Mouse (Mus musculus) spleen, postnatal 4 days (tissue): Measurements from ENCODE around the gene Adgrl3.
"Not testable (repeated sequence)": the region's sequence is repeated elsewhere in the genome, so short reads cannot be mapped to it uniquely, and the experiment has no call there.

Source experiments
- DNase-seq, 2 experiments: peaks; one replicate each; pipeline ENCODE4 v3.0.0; 2022; ENCODE audit warnings: low spot score in 2 of 2

Adgrl3 gene

DNA sequence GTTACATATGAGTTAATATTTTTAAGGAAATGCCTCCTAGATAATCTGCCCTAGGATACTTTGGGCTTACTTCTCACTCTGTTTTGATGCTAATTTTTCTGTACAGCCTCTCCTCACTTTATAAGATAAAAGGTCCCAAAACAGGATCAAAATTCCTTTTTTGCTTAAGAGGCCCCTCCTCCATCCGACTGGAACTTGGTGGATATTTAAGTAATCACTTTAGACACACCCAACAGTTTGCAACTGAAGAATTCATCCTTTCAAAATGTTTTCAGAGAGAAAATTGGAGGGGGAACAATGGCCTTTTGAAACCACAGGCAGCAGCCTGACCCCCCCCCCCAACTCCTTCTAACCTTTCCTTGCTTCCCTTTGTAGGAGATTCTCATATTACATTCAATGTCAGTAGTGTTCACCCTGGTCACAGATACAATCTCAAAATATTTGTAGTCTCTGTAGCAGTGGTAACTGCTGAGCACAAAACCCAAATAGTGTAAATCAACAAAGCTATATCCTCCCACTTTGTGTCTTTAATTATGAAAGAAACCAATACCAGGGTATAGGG lies 385.7 kb downstream of the Adgrl3 start:
- DNase-seq, result no peak

DNA sequence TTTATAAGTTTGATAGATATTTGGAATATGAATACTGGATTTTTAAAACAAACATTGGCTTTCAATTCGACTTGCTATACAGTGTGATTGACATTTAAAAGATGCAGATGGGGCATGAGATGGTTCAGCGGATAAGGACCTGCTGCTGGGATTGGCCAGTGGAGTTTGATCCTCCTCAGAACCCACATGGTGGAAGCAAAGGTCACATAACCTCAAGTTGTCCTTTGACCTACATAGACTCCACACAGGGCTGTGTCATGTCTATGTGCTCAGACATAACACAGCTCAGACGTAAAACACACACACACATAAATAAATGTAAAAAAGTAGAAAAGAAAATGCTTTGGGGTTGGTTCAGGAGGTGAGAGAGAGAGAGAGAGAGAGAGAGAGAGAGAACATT lies 397.4 kb downstream of the Adgrl3 start:
- no peak for DNase-seq

DNA sequence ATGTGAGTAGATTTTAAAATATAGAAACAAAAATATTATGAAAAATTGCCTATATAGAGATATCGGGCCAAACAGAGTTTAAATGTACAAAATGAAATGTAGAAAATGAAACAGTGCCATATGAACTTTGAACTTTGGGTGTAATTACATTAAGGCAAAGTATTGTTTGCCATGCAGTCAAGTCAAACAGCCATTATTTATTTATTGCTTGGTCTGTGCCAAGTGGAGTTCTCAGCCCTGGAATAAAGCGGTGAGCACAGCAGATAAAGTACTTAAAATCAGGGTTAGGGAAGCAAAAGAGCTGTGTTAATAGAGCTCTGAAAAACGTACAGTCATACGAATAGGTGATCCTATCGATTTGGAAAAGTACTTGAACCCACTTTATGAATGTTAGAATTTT lies 407.5 kb downstream of the Adgrl3 start:
- no peak for DNase-seq

DNA sequence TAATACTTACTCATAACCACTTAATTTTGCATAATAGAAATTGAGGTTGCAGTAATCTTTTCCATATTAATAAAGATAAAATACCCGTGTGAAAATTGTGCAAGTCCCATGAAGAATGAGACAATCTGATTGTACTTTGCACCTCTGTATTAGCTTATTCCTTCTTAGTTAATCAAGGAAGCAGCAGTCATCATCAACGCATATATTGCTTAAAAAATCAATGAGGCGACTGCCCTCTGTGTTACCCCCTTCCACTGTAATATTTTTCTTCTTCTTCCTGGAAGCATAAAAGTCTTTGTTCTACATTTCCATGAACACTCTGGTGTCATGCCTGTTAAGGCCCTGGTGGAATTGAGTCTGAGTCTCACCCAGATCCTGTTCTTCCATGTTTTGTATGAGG lies 416.4 kb downstream of the Adgrl3 start:
- DNase-seq, result no peak

DNA sequence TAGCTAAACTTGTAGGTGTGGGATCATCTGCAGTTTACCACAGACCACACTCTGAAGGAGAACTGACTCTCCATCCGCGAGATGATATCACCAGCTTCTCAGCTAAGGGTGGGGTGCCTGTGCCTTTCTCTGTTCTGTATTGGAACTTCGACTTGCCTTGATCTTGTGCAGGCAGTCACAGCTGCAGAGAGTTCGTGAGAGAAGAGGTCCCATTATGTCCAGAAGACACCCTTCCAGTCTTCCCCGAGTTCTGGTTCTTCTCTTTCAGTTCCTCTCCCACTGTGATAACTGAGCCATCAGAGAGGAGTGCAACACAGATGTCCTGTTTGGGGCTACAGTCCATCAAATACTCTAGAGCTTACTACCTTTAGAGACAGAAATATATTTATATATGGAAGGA lies 422.2 kb downstream of the Adgrl3 start:
- no peak for DNase-seq

DNA sequence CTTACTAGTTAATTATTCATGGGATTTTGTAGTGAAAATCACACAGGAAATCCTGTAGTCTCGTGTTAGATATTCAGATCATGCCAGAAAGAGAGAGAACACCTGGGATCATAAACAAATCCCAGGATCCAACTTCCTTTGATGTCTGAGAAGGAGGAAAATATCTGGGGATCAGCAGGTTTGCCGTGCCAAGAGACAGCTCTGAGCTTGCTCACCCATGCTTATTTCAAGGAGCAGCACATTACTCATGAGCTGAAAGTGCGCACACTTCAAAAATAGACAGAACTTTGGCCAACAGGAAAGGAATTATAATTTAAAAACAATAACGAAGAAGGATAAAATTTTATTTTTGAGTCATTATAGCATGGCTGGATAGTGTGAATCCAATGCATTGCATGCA lies 446.0 kb downstream of the Adgrl3 start:
- no peak for DNase-seq

DNA sequence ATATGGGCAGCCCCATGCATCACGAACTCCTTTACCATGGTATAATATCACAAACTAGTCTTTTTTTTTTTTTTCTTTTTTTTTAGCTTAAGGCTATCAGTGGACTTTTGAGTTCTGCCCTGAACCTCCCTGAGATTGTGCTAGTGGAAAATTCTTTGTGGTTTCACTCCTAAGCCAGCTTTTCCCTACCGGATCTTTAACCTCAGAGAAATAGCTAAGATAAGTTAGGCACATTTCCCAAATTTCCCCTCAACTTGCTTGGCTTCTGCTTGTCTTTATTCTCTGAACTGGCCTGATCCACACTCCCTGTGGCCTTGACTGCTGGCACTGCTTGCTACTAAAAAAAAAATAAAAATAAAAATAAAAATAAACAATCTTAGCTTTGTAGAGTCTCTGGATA lies 454.7 kb downstream of the Adgrl3 start:
- no peak for DNase-seq

DNA sequence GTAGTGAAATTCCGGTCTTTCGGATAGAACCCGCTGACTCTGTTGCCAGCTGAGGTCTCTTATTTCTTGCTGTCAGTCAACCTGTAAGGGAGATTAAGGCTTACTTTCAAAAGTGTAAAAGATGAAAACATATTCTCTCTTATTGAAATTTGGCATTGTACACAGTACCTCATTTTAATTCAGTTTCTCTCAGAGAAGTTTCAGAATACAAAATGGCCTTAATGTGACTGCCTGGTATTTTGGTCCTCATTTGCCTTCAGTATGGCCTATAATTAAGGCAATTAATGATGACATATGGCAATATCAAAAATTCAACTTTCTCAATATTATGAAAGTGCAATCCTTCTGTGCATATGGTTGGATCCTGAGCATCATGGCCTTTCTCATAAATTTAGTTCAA lies 455.5 kb downstream of the Adgrl3 start:
- DNase-seq, result no peak

DNA sequence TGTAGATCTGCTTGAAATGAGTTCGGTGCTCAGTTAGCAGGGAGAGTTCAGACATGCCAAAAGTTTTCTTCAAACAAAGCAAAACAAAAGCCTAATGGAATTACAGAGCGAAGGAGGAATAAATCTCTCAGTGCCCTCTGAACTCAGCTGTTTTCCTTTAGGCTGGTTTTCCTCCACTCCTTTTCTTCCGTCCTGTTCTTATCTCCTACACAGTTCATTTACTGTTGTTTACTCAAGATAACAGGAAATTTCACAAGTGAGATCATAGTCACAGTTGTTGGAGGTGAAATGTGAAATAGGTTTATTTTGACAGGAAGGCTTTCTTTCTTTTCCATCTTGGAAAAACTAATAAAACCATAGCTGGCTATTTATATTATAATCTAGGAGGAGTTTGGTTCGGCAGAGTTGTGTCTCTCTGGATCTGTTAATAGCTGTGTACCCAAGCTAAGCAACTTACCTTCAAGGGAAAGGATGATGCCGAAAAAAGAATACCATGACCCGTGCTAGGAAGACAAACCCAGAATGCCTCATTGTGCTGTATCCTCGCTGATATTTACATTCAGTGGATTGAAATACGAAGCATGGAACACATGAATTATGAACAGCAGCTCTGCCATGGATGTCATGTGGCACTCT lies 456.2 kb downstream of the Adgrl3 start:
- DNase-seq, result no peak

DNA sequence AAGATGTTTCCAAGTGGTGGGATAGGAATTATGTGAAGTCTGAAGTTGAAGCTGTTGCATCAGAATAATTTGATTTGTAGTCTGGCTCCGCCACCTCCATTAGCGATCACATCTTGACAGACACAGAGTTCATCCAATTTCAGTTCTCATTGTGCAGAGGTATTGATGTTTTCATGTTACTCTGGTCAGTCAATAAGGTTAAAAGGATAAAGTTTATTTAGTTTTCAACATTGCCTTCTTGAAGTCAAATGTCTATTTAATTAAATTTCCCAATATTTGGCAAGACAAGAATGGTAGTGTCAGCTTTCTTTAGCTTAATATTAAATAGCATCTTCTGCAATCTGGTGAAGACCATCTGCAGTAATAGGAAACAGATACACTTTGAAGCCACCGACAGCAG lies 461.0 kb downstream of the Adgrl3 start:
- no peak for DNase-seq

DNA sequence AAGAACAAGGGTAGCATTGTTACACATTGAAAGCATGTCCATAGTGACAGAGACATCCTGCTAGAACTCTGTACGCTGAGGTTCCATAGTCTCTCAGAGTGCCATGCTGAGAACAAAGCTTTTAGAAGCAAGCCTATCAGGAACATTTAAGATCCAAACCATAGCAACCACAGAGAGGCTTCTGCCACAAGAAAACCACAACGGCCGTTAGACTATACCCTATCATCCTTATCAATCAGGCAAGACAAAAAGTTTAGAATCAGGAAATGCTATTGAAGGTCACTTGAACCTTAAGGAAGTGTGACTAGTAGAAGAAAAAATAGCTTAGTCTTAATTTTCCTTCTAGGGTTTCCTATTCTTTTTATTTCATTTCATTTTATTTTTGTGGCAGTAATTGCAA lies 464.0 kb downstream of the Adgrl3 start:
- DNase-seq, result no peak

DNA sequence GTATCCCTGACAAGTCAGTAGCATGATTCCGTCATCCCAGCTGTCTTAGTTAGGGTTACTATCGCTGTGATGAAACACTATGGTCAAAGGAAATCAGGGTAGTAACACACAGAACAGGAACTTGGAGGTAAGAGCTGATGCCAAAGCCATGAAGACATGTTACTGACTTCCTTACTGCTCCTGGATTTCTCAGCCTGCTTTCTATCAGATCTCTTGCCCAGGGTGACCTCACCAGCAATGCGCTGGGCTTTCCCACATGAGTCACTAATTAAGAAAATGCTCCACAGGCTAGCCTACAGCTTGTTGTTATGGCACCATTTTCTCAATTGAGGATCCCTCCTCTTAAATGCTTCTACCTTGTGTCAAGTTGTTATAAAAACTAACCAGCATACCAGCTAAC lies 481.1 kb downstream of the Adgrl3 start:
- no peak for DNase-seq

DNA sequence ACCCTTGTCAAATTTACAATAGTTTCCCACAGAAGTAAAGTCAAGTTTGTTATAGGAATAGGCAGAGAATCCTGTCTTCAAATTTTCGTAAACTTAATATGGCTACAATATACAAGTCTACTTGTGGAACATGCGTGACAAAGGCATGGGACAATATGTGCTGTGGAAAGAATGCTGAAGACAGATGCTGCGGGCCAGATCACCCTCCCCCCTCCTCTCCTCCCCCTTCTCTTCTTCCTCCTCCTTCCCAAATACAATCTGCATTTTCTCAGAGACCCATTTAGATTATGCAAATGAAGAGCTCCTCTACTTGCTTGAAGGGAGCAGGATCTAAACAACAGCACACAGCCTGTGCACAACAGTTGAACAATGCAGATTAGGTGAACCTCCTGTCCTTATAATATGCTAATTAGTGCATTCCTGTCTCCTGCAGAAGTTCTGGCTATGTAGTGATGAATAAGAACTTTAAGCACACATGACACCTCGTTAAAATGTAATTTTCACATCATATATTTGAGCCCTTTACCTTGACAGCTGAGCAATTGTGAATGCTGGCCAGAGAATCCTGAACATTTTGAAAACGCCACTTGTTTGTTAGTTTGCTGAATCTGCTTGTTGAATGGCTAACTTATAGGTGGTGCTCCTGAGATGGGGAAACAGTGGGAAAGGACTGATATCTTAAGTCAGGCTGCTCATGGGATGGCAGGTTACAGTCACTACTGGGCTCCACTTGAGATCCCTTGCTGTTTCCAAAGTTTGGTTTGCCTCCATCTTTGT lies 499.0 kb downstream of the Adgrl3 start:
- DNase-seq, result no peak

DNA sequence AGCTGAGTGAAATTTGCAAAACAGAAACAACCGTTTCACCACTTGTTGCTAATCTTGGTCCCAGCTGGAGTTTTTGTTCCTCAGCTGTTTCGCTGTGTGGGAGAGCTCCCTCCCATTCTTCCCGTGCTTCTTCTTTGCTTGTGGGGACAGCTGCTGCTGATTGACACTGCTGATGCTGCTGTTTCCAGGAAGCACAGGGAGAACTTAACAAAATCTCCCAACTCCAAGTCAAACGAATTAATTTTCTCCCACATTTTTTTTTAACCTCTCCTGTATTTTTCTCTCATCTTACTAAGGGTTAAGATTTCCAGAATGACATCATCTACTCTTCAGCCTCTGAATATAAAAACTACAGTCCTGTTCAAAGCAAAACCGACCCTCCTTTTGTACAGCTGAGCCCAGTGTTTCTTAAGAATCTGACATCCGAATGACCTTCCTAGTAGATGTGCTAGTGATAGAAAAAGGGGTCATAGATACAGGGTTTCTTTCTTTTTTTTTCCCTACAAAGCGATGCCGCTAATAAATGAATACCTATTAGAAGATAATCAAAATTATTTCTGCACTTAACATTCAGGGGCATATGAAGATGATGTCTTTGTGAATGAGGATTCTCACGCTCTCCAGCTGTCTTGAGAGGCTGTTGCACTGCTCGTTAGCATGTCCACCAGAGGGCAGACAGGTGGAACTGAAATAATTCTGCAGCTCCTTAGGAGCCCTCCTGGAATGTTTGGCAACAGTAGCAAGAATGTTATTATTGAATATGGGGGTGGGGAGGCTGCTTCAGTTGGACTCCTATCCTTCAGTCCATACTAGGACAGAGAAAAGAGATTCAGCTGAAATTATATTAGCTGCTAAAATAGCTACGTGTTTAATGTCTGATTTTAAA lies 499.8 kb downstream of the Adgrl3 start:
- no peak for DNase-seq

DNA sequence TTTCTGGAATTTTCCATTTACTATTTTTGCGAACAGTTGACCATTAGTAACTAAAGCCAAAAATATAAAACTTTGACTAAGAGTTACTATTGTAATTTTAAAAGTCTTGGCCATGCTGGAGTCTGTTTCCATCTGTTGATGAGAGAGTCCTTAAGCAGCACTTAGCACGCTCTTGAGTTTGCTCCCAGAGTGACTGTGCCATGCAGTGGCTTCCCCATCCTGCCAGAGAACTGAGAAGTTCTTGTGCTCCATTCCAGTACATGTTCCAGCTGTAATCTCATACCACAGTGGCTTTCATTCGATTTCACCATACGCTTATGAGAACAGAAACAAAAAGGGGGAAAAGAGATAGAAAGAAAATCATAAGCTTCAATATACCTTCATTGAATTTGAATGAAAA lies 502.8 kb downstream of the Adgrl3 start:
- DNase-seq, result no peak

DNA sequence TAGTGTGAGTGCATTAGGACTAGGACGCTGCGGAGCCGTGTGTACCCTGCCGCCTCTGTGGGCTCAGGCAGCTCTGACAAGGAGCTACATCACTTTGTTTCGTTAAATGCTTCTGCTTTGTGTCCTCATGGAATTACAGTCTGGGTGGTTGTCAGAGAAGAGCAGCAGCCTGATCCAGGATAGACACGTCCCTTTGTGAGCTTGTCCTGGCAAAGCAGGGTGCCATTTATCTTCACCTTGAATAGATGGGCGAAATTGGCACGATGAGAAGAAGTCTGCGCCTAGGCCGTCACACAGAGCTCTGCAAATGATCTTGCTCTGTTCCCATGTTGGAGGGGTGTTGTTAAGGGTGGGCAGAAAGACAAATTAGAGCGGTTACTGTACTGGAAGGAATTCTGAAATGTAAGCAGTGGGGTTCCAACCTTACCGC lies 504.6 kb downstream of the Adgrl3 start:
- no peak for DNase-seq

DNA sequence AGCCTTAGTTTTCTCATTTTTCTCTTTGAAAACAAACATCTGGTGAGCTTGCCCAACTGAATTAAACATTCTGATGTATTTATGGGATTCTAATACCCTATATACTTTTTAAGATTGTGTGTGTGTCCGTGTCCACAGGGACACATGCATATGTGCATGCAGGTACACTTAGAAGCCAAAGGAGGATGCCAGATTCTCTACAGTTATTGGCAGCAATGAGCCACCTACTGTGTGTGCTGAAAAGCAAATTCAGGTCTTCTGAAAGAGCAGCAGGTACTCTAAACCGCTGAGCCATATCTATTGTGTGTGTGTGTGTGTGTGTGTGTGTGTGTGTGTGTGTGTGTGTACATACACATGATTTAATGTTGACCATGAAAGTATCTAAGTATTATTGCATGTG lies 505.4 kb downstream of the Adgrl3 start:
- no peak for DNase-seq

DNA sequence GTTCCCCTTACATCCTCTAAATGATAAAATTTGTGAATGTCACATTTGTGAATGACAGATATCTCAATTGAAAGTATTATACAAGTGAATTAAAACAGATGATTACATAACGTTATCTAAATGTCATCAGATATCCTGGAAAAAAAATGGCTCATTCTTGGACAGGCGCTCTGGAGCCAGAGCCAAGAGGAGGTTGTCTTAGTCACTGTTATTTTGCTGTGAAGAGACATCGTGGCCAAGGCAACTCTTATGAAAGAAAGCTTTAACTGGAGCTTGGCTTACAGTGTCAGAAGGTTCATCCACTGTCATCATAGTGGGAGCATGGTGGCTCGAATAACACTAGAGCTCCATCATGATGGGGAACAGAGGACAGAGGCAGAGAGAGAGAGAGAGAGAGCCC lies 511.7 kb downstream of the Adgrl3 start:
- no peak for DNase-seq

DNA sequence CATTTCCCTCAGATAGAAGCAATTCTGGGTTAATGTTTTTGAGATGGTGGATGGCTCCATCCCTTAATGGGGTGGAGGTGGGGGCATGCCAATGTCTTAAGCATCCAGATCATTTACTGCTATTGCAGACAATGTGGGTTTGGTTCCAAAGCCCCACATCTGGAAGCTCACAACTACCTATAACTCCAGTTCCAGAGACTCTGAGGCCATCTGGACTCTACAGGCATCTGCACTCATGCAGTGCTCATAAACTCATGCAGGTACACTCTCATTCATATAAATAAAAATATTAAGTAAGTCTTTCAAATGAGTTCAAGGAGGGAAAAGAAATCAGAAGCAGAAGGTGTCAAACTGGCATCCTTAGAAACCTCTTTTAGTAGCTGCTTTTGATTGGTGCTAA lies 530.3 kb downstream of the Adgrl3 start:
- no peak for DNase-seq

DNA sequence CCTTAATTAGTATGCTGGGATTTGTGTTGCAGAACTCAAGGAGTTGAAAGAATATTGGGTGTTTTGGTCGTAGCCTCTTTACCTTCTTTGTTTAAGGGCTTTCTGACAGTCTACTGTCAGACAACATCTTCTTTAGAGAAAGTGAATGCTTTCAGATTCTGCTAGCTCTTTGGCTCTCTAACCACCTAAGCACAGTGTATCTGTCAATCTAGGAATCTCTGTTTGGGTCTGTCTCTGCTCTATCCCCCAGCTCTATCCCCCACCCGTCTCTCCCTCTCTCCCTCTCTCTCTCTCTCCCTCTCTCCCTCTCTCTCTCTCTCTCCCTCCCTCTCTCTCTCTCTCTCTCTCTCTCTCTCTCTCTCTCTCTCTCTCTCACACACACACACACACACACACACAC lies 535.2 kb downstream of the Adgrl3 start:
- DNase-seq, result not testable (repeated sequence)

DNA sequence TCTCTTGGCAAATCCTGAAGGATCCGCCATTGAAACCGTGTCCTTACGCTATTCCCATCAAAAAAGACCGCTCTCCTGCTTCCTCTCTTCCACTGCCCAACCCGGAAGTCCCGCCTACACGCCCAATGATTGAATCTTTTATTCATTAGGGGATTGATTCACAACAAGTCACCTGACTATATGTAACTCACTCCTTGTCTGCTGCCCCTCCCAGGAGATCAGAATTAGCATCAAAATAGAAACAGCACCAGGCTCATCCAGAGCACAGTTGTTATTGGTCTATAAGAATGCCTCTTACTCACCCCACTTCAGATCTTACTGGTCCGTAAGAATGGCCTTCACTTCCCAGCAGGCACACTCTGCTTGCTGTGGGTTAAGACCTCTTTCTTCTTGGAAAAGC lies 536.1 kb downstream of the Adgrl3 start:
- DNase-seq, result no peak

DNA sequence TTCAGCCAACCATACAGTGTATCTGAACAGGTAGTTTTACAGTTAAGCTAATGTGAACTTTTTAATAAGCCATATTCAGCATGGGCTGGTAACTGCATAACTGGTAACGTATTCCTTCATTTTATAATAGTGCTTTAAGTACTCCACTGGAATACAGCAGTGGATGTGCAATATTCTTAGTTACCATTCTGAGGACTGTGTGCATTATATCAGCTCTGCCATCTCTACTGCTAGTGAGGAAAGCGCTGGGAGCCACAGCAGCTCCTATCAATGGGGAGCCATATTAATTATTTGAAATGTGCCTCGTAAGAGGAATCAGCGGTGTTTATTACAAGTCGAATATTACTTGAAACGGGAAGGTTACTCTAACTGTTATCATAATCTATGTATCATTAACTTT lies 539.0 kb downstream of the Adgrl3 start:
- DNase-seq, result no peak
